Mouse (Mus musculus): Measurements from ENCODE around the gene Ubxn6. TPM values are rescaled to one million over a fixed set of nuclear protein-coding genes. Genes with fewer than 3 reads are reported as not detected.
A peak's percentile ranks its signal among the peaks of the same experiment; 100 is the strongest.
"Not testable (repeated sequence)": the region's sequence is repeated elsewhere in the genome, so short reads cannot be mapped to it uniquely, and the experiment has no call there.

Gene Ubxn6
- total RNA-seq, 2 experiments from 2014 or later = 50.9 to 57.4 TPM

GRCm38 (mm10) chr17:56102927-56103326 lies 28.1 kb upstream of the Ubxn6 start:
- intact Hi-C loops (cut with DNase I) = no loop called here
- DNase-seq = no peak

DNA sequence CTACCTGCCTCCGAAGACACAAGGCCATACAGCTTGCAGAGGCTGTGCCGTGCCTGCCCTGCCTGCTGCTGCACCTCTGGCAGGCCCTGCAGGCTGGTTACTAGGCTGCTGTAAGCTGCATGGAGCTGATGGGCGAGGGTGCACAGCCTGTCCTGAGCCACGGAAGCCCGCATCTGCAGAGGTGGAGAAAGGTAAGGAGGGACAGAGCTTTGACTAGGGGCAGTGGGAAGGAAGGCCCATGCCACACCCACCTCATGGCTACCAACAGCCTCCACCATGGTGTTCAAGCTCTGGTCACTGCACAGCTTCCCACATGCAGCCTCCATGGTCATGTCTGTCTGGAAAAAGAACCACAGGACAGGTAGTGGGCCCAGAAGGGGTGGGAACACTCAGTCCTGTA lies 27.3 kb upstream of the Ubxn6 start:
- intact Hi-C loops (cut with DNase I) = no loop called here
- DNase-seq = no peak

DNA sequence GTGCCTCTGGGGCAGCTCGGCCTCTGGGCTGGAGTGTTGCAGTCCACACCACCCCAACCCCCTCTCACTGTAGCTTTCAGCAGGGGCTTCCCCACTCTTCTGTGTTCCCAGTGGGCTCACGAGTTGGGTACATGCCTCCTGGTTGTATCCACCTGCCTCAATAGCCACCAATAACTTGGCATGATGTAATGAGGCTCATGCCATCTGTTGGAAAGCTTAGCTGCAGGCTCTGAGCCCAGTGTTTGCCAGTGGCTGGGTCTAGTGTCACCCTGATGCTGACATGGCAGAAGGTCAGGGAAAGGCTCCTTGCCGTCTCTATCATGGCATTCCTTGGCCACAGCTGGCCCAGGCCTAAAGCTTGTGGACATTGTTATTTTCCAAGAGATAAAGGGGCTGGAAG lies 26.0 kb upstream of the Ubxn6 start:
- peak in 1 of 2 experiments; percentile 43 for DNase-seq
- intact Hi-C loops (cut with DNase I) = no loop called here

GRCm38 (mm10) chr17:56098711-56099572 lies 24.1 kb upstream of the Ubxn6 start:
- intact Hi-C loops (cut with DNase I) = no loop called here
- peak in 1 of 2 experiments; percentile 38 for DNase-seq

- intact Hi-C loops (cut with DNase I) = no loop called here
- no peak for DNase-seq
These were observed 23.4 kb upstream of the Ubxn6 start for GRCm38 (mm10) chr17:56098180-56098579.

- DNase-seq = no peak
- intact Hi-C loops (cut with DNase I) = no loop called here
These were observed 22.1 kb upstream of the Ubxn6 start for GRCm38 (mm10) chr17:56096883-56097282.

DNA sequence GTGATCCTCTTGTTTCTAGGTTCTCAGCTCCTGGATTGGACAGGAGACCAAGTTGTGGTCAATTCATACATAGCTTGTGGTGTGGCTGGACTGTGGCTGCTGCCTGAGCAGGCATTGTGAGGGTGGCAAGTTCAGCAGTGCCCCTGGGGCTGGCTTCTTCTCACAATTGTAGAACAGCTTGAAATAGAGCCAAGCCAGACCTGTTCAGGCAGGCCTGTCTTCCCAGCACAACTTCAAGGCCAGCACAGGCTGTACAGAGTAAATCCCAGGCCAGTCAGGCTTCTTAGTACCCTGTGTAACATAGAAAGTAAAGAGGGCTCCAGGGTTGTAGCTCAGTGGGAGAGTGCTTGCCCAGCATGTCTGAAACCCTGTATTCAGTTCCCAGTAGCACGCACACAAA lies 18.0 kb upstream of the Ubxn6 start:
- intact Hi-C loops (cut with DNase I) = no loop called here

DNA sequence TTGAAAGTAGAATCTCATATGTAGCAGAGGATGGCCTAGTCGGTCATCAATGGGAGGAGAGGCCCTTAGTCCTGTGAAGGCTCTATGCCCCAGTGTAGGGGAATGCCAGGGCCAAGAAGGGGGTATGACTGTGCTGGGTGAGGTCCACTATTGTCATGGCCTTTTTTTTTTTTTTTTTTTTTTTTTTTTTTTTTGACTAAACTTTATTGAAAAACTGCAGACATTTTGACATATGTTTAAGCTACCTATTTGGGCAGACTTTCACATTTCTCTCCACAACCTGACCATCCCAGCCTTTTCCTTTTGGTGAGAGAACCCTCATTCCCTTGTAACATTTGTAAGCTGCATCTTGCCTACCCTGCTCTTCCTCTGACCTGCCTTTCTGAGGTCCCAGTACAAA lies 17.5 kb upstream of the Ubxn6 start:
- intact Hi-C loops (cut with DNase I) = no loop called here
- DNase-seq = no peak

More for the DNA sequence above, 18.0 kb upstream of the Ubxn6 start:
- no peak for DNase-seq

GRCm38 (mm10) chr17:56080781-56081585 lies 6.2 kb upstream of the Ubxn6 start:
- intact Hi-C loops (cut with DNase I) = loop anchor here (10.0 kb wide), 1 partner anchor 514 kb away; no protein-coding TSS in a partner anchor
- peak; percentile 35 to 59 for DNase-seq

GRCm38 (mm10) chr17:56079921-56080320 lies 5.1 kb upstream of the Ubxn6 start:
- intact Hi-C loops (cut with DNase I) = loop anchor here (10.0 kb wide), 1 partner anchor 515 kb away; no protein-coding TSS in a partner anchor
- peak in 1 of 2 experiments; percentile 26 for DNase-seq

- intact Hi-C loops (cut with DNase I) = no loop called here
- DNase-seq = peak; percentile 100
These were observed 4.3 kb upstream of the Ubxn6 start, which contains the start of gene Hdgfl2 for GRCm38 (mm10) chr17:56078880-56079795. Gene Hdgfl2 (plus strand): TSS chr17:56079634.

DNA sequence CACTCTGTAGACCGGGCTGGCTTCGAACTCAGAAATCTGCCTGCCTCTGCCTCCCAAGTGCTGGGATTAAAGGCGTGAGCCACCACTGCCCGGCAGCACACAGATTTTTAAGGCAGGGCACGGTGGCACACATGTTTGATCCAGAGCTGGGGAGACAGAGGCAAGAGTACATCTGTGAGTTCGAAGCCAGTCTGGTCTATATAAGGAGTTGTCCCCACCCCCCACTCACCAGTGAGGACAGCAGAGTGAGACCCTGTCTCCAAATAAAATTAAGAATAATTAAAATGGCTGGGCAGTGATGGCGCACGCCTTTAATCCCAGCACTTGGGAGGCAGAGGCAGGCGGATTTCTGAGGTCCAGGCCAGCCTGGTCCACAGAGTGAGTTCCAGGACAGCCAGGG lies 3.5 kb upstream of the Ubxn6 start:
- intact Hi-C loops (cut with DNase I) = not testable (repeated sequence)
- DNase-seq = peak in 1 of 2 experiments; percentile 28

DNA sequence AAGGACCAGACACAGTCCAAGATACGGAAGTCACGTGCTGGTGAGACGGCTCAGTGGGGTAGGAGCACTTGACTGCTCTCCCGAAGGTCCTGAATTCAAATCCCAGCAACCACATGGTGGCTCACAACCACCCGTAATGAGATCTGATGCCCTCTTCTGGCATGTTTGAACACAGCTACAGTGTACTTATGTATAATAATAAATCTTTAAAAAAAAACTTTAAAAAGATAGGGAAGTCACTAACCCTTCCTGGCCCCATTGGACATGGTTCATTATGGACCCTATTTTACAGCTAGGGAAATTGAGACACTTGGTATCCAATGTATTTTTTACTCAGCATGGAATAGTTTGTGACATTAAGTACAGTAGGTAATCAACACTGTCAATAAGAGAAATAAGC lies 2.7 kb upstream of the Ubxn6 start:
- intact Hi-C loops (cut with DNase I) = no loop called here

GRCm38 (mm10) chr17:56074097-56074826 lies 566 bp downstream of the Ubxn6 start:
- intact Hi-C loops (cut with DNase I) = loop anchor here (2.0 kb wide), 1 partner anchor 33 kb away; the partner anchor contains the start of gene Chaf1a
- peak; percentile 85 to 90 for DNase-seq

More for the DNA sequence above, 2.7 kb upstream of the Ubxn6 start:
- DNase-seq = no peak

DNA sequence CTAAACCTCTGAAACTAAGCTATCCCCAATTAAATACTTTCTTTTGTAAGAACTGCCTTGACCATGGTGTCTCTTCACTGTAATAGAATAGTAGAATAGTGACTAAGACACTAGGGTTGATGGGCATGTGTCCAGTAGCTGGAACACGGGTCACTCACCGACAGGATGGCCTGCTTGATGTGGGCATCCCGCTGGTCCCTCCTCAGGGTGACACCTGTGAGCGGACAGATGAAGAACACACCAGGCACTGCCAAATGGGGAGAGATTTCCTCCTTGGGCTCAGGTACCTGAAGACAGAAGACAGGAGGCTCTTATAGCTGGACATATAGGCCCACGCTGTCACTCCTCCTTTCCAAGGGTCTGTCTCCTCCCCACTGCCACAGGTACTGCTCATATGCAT lies 2.6 kb downstream of the Ubxn6 start:
- intact Hi-C loops (cut with DNase I) = no loop called here
- DNase-seq = no peak

- intact Hi-C loops (cut with DNase I) = no loop called here
- no peak for DNase-seq
These were observed 3.7 kb downstream of the Ubxn6 start for GRCm38 (mm10) chr17:56071126-56071525.

- no peak for DNase-seq
These were observed 5.8 kb downstream of the Ubxn6 start for GRCm38 (mm10) chr17:56069066-56069465.

DNA sequence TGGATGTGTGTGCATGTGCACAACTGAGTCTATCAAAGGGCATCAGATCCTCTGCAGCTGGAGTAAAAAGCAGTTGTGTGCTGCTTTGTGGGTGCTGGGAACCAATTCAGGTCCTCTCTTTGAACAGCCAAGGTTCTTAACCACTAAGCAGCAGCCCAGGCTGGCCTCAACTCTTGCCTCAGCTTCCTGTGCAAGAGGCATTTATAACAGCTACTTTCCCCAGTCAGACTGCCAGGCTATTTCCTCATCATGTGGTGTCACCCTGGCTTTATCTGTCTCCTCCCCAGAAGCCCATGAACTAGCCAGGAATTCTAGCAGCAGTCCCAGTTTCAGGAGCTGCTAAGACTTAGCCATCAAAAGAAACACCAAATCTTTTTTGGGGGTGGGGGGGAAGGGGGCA lies 8.4 kb downstream of the Ubxn6 start:
- DNase-seq = no peak
- intact Hi-C loops (cut with DNase I) = no loop called here

More at GRCm38 (mm10) chr17:56069066-56069465, 5.8 kb downstream of the Ubxn6 start:
- intact Hi-C loops (cut with DNase I) = no loop called here

- DNase-seq; intact Hi-C loops (cut with DNase I): not testable (repeated sequence)
These were observed 9.1 kb downstream of the Ubxn6 start for GRCm38 (mm10) chr17:56065715-56066114.

Data from heart, postnatal 10 days (tissue).